Mouse (Mus musculus) CD4-positive naive resting alpha-beta T cell, adult 76 days (primary cell): Measurements from ENCODE around the gene Mmaa. TPM values are rescaled to one million over a fixed set of nuclear protein-coding genes. Genes with fewer than 3 reads are reported as not detected.

ENCODE experiments used
- total RNA-seq: library from RNA; stranded (reverse); gene quantifications from one replicate; pipeline ENCODE4 v1.2.4, GENCODE M21; 2023

Gene Mmaa
- 8.7 TPM for total RNA-seq

DNA sequence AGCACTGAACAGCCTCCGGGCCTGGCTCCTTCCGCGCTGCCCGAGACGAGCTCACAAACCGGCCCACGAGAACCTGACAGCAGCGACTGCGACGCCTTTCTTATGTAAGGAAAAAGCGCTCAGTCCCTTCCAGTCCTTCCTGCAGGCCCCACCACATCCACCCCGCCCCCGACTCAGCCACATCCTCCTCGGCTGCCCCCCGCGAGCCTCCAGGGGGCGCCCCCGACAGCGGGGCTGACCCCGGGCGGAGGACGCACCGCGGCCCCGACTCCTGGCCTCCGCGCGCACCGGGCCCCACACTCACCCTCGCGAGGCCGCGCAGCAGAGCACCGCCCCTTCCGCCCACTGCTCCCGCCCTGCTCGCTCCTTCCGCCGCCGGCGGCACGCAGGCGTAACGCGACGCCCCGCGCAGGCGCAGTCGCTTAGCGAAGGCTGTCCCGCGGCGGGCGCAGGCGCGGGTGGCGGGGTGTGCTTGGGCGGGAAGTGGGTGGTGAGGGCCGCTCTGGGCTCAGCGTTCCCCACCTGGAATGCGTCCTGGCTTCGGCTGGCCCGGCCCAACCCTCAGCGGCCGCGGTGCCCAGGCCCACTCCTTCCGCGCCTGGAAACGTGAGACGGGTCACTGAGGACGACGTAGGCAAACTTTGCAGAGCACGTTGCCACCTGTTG lies at the start of gene Mmaa:
Gene Mmaa, minus strand, starts transcription at position 328 of the 666 bp plus-strand sequence.

DNA sequence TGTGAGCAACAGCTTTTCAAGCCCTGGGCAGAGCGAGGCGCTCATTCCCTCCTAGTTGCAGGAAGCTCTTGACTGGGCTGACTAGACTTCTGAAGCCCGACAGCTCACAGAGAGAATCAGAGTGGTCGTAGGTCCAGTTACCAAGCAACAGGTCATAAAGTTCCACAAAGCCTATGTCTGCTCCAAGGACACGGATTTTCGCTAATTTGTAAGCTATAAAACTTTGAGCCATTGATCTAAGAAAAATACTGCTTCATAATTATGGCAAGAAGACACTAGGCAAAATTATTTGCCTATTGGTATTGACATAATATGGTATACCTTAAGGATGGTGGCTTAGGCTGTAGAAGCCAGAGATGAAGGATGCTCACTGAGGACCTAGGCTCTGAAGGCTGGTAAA lies 46.3 kb downstream of the Mmaa start, which contains the start of gene 1700011L22Rik:
Gene 1700011L22Rik, minus strand, starts transcription at position 101 of the 400 bp plus-strand sequence.

Other genes starting within 250 kb of the Mmaa start
- gene 1700011L22Rik, start 46.4 kb downstream of the Mmaa start, total RNA-seq: not detected
- 13.1 TPM for gene Smad1, start 104.6 kb upstream of the Mmaa start, total RNA-seq